Mouse (Mus musculus): ENCODE data around the gene Dync1li2.

Gene Dync1li2

GRCm38 (mm10) chr8:104386693-104387092 is 56.2 kb downstream of the Dync1li2 start:
- no peak for ATAC-seq (ENCODE audit: insufficient number of reproducible peaks, low FRiP score, low TSS enrichment)

GRCm38 (mm10) chr8:104383977-104384376 is 58.9 kb downstream of the Dync1li2 start:
- ATAC-seq (ENCODE audit: insufficient number of reproducible peaks, low FRiP score, low TSS enrichment): no peak

- peak; percentile 8; the same call in 1 of the 2 replicates for ATAC-seq (ENCODE audit: insufficient number of reproducible peaks, low FRiP score, low TSS enrichment)
Measured at GRCm38 (mm10) chr8:104383296-104383695, 59.6 kb downstream of the Dync1li2 start.

GRCm38 (mm10) chr8:104380961-104381411 is 61.9 kb downstream of the Dync1li2 start:
- peak; percentile 36; the same call in 1 of the 2 replicates for ATAC-seq (ENCODE audit: insufficient number of reproducible peaks, low FRiP score, low TSS enrichment)

- ATAC-seq (ENCODE audit: insufficient number of reproducible peaks, low FRiP score, low TSS enrichment): no peak
Measured at GRCm38 (mm10) chr8:104380269-104380668, 62.6 kb downstream of the Dync1li2 start.

GRCm38 (mm10) chr8:104379301-104379836 is 63.5 kb downstream of the Dync1li2 start:
- no peak for ATAC-seq (ENCODE audit: insufficient number of reproducible peaks, low FRiP score, low TSS enrichment)

- no peak for ATAC-seq (ENCODE audit: insufficient number of reproducible peaks, low FRiP score, low TSS enrichment)
Measured at GRCm38 (mm10) chr8:104376669-104377068, 66.2 kb downstream of the Dync1li2 start.

- no peak for ATAC-seq (ENCODE audit: insufficient number of reproducible peaks, low FRiP score, low TSS enrichment)
Measured at GRCm38 (mm10) chr8:104375959-104376358, 66.9 kb downstream of the Dync1li2 start.

- peak; percentile 56 for ATAC-seq (ENCODE audit: insufficient number of reproducible peaks, low FRiP score, low TSS enrichment)
Measured at GRCm38 (mm10) chr8:104374864-104375846, 67.7 kb downstream of the Dync1li2 start.

- no peak for ATAC-seq (ENCODE audit: insufficient number of reproducible peaks, low FRiP score, low TSS enrichment)
Measured at GRCm38 (mm10) chr8:104374269-104374668, 68.6 kb downstream of the Dync1li2 start.

GRCm38 (mm10) chr8:104373779-104374178 is 69.1 kb downstream of the Dync1li2 start:
- no peak for ATAC-seq (ENCODE audit: insufficient number of reproducible peaks, low FRiP score, low TSS enrichment)

- no peak for ATAC-seq (ENCODE audit: insufficient number of reproducible peaks, low FRiP score, low TSS enrichment)
Measured at GRCm38 (mm10) chr8:104371121-104371520, 71.7 kb downstream of the Dync1li2 start.

GRCm38 (mm10) chr8:104370071-104370470 is 72.8 kb downstream of the Dync1li2 start:
- ATAC-seq (ENCODE audit: insufficient number of reproducible peaks, low FRiP score, low TSS enrichment): no peak

GRCm38 (mm10) chr8:104369591-104369990 is 73.3 kb downstream of the Dync1li2 start:
- no peak for ATAC-seq (ENCODE audit: insufficient number of reproducible peaks, low FRiP score, low TSS enrichment)
